Mouse (Mus musculus): ENCODE results near the gene Gsg1. TPM values are rescaled to one million over a fixed set of nuclear protein-coding genes. Genes with fewer than 3 reads are reported as not detected.

Gene Gsg1
- total RNA-seq, 2 experiments from 2014 or later = not detected

DNA sequence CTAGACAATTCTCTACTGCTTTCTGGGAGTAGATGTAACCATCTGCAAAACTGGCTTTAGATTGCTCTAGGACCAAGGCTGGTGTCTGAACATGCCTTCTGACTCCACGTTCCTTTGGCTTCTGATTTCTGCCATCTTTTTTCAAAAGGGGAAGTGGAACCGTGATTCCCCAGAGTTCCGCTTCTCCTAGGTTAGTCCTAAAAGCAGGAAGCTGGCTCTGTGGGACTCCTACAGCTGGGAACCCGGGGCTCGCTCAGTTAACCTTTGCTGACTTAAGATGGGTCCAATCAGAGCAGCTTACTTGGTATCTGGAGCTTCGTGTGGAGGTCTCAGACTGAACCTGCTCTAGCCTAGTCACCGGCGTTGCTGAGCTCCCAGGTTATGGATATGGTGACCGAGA is 7.0 kb upstream of the Gsg1 start:
- peak; percentile 57 for ATAC-seq (replicated peaks; ENCODE audit: poor library complexity)

DNA sequence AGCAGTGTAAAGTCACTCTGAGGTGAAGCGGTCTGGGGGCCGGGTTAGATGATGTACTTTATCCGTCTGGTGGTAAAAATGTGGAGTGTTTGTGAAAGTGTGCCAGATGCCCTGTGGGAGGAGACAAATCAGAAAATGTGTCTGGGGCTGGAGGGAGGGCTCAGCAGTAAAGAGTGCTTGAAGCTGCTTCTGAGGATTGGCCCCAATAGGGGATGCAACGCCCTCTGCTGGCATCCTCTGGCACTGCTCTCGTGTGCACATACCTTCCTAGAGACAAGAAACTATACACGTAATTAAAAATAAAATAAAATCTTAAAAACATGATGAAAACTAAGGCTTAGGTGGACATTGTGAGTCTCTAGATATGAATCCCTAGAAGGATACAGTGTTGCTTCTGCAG is 6.3 kb upstream of the Gsg1 start:
- no peak for ATAC-seq (replicated peaks; ENCODE audit: poor library complexity)

DNA sequence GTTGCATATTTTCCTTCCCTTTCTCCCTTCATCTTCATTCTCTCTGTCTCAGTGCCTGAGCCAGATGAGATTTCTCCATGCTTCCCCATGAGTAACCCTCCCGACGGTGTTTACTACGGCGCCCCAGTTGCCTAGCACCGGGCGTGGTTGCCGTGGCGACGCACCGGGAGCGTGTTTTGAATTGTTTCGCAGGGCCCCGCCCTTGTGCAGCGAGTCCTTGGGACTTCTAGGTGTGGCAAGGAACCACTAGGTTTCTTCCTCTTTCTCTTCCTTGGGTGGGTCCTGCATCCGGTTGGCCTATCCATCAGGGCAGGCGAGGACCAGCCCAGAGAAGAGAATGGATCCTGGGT is 1.4 kb downstream of the Gsg1 start:
- ATAC-seq (replicated peaks; ENCODE audit: poor library complexity) = peak; percentile 85

DNA sequence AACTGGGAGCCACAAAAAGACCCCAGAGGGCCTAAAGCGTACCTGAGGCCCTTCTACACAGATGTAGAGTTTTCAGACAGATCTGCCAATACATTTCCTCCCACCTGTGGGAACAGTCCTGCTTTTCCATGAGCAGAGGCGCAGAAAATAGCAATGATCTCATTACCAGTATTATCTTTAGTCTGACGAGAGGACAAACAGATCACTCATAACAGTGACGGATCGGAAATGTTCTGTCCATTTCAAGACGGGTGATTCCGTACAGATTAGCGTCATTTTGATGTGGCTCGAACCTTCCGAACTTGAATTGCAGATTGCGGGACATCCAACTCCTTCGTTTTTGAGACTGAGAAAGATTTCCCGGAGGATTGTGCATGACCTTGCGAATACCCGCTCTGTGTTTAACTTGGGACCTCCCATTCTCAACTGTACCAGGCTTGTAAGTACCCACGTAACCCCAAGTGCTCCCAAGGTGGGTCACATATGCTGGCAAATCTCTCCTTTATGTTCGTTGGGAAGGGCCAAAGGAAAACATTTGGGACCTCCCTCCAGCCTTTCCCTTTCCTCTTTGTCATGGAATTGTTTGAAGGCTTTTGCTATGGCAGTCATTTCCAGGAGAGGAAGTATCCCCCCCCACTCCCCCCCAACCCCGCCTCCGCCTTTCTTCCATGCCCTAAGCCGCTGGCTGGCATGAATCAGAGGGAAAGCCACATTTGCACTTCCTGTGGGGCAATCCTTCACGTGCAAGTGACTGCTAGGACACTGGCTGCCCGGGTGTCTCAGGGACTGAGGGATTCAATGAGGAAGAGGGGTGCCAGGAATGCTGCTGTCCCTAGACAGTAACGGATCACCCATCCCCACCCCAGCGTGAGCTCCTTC is 2.1 kb downstream of the Gsg1 start:
- ATAC-seq (replicated peaks; ENCODE audit: poor library complexity) = peak; percentile 72

DNA sequence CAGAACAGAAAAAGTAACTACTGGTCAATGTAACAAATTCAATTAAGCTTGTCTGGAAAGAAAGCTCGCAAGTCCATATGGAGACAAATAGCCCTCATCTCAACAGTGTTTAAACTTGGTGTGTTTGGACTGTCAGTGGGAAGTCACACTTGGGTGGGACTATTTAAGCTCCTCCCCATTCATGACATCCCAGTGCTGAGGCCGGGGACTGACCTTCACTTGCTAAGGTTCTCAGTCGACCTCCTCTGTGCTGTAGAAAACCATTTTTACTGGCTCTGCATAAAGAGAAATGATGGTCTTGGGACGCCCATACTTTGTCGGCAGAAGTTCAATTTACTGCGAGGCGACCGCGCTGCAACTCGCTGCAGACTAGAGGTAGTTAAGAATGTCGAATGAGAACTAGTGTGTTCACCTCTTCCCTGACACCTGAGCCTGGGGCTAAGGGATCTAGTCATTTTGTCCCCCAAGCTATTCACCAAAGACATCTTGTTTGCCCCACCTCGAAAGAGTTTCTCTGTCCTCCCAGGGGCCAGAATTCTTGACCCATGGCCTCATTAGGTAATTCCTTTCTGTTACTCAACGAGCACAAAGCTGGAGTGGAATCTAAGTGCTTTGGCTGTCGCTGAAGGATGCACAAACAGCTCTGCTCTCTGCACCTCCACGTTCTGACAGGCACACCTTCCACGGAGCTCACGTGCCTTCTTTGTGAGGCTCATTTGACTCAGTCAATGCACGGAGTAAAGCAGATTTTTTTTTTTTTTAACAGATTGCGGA is 3.0 kb downstream of the Gsg1 start:
- no peak for ATAC-seq (replicated peaks; ENCODE audit: poor library complexity)

DNA sequence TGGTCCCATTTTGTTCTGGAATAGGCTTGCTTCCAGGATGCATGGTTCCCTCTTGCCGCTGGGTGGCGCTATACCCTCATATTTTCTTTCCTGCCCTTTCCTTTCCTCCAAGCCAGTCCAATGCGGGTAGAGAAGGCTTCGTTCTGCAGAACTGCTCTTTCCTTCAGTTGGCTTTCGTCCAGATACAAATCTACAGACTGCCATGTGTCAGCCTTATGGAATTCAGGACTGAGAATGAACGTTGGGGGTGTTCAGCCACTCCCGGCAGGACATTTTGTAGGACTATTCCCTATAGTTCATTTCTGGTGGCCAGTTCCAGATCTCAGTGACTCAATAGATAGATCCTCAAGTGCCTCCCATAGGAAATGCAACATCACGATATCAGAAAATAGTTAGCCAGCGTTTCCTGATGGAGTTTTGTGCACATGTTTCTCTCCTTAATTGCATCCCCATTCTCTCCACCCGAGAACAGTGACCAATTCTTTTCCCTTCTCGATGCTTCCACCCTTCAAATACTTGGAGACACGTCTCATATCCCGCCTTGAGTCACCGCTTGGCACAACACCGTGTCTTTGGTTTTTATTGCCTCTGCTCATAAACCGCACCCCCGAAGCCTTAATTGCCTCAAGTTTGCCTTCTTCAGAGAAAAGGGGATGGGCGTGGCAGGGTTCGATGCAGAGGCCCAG is 4.2 kb downstream of the Gsg1 start:
- ATAC-seq (replicated peaks; ENCODE audit: poor library complexity) = peak; percentile 73

DNA sequence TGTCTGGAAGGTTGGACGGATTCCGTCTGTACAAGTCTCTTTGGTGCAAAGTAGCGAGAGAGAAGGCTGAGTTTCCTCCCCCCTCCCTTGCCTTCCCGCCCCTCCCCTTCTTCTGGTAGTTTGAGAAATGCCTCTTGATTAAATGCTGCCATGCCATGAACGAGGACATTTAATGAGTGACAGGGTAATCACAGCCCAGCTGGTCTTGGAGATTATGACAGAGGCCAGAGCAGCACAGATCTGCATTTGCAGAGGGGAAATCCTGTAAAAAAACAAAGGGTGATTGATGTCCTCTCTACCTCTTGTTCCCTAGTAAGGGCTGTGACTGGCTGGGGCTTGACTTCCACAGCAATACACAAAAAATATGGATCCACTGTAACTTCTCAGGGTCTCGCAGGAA is 6.3 kb downstream of the Gsg1 start:
- ATAC-seq (replicated peaks; ENCODE audit: poor library complexity) = no peak

DNA sequence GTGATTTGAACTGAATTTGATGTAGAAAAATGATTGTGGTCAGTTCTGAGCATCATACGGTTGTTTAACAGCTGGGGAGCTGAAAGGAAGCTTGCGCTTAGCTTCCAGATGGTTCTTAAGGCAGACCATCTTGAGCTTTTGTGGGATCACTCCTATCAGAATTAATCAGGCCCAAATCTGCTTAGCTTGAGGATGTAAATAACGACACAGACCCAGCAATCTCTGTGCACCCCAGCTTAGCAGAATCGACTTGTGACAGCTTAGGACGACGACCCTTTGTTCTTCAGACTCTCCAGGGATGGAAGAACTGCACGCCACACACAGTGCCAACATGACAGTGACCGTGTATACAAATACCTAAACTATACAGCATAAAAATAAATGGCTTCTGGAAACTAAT is 8.6 kb downstream of the Gsg1 start:
- no peak for ATAC-seq (replicated peaks; ENCODE audit: poor library complexity)

DNA sequence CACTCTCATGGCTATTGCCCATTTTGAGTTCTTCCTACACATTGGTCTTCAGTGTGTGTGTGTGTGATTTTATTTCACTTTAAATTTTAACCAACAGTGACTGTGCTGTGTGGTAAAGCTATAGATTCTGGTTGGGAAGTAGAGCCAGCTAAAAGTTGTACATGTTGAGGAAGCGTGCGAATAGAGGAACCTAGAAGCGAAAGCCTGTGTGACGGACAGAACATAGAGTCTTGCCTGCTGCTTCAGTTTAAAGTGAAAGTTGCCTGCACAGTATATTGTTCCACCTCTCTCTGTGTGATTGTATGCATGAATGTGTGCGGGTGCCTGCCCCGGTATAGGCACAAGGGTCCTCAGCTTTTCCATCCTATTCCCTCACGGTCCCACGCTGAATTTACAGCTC is 13.8 kb downstream of the Gsg1 start:
- ATAC-seq (replicated peaks; ENCODE audit: poor library complexity) = peak; percentile 65

DNA sequence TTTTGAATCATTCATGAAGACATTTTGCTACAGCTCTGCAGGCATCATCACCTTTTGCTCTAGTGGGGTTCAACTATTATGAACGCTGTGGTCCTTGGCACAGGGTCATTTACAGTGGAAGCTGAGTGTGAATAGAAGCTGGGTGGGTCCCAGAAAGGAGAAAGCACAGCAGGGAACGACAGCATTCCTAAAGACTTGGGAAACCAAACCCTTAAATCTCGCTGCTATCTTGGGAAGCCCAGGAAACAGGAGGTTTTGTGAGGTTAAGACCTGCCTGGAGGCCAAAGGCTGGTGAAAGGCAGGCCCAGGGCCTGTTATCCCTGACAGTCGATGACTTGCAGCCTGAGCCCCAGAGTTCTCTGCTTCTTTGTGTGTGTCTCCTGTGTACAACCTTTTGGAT is 15.9 kb downstream of the Gsg1 start:
- no peak for ATAC-seq (replicated peaks; ENCODE audit: poor library complexity)

DNA sequence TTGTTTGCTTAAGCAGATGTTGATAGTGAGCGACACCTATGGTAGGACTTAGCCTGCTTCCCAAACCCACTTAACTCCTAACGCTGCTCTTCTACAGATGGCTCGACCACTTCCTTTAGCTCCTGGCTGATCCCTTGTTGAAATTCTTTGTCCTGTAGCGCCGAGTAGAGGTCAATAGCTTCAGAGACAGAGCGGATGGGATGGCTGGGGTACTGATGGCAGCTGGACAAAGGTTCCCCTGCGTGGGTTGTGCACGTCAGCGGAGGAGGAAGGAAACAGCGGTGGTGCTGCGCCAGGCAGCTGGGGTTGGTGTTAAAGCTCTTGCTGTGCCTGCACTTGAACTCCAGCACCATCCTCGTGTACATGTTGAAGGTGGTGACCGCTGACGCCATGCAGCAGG is 16.8 kb downstream of the Gsg1 start:
- peak; percentile 54 for ATAC-seq (replicated peaks; ENCODE audit: poor library complexity)

DNA sequence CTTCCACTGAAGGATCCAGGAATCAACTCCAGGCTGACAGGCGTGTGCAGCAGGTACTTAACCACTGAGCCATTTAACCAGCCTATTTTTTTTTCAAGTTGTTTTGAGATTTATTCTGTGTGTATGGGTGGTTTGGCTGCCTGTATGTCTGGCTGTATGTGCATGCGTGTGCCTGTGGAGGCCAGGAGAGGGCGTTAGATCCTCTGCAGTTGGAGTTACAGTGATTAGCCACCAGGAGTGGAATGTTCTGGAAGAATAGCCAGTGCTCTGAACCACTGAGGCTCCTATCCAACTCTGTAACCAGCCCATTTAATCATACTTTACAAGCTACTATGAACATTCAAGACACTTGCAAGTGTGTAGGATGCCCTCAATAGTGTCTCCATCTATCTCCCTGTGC is 17.6 kb downstream of the Gsg1 start:
- peak; percentile 23; the same call in 1 of the 2 replicates for ATAC-seq (replicated peaks; ENCODE audit: poor library complexity)

DNA sequence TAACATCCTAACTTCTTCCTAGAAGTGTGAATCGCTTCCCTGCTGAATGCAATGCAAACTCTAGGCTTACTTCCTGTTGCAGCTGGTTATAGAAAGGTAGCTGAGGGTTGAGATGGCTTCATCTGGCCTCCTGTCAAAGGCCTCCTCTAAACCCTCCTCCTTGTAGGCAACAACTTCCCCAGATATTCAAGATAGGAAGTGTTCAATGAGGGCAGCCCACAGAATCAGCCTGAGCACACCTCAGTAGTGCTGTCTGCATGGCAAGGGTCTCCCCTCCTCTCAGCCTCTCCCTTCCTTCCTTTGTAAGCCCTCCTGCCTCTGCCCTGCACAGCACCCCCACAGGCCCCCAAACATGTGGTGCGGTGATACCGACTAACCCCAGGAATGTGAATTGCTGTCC is 18.4 kb downstream of the Gsg1 start:
- no peak for ATAC-seq (replicated peaks; ENCODE audit: poor library complexity)

DNA sequence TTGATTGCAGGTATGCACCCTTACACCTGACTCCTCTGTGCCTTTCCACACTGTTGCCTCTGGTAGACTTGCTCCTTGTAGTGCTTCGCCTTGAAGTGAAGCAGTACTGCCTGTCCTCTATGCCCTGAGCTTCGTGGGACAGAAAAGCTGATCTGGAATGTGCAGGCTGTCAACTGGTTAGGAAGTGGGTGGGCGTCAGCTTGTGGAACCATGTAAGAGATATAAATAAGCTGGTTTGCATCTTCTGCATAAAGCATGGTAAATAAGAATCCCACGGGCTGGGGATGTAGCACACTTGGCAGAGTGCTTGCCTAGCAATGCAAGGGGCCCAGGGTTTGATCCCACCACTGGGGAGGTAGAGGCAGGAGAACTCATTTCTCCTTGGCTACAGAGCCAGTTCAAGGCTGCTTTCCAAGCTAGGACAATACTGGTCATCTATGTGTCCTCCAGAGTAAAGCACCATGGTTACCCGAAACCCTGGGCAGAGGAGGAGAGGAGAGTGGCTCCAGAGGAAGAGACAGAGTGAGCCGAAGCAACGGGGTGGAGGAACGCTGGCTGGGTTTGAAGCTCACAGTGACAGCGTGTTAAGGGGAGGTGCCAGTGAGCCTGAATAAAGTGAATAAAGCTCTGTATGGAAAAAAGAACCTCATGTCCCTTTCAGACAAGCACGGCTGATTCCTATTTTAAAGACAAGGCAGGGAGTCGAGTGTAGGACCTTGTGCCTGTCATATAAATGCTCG is 21.5 kb downstream of the Gsg1 start:
- ATAC-seq (replicated peaks; ENCODE audit: poor library complexity) = no peak

DNA sequence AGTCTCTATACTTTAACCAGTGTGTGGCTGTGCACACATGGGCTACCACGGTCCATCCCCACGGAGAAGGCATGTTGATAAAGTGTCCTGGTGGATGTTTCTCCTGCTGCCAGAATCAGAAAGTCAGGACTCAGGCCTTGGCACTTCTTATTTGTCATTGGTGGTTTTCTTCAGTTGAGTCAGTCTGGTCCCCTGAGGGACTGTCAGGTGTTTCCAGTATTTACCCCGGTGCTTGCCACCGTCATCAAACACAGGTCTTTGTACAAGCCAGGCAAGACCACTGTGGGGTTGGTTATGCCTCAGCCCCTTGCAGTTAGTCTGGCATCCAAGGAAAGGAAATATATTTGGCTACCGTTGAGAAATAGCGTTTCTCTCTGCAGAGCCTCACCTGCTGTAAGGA is 23.6 kb downstream of the Gsg1 start:
- ATAC-seq (replicated peaks; ENCODE audit: poor library complexity) = no peak

DNA sequence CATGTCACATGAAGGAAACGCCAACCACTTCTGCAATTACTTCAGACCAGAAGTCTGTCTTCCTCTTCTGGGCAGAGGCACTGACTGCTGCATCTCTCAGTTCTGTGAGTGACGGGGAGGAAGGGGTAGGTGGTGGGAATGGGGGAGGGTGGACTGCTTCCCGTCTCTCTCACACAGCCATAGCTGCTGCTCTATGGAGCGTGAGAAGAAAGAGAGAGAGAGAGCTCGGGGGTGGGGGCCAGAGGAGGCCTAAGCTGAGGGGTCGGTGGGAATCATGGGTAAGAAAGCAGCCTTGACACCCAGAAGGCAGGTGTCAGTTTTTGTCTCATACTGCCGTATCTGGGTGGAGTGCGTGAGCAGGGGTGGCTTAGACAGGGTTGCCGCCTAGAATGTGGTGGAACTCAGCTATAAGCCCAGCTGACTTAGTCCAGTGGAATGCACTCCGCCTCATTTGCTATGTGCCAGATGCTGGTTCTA is 25.6 kb downstream of the Gsg1 start:
- peak; percentile 93 for ATAC-seq (replicated peaks; ENCODE audit: poor library complexity)

DNA sequence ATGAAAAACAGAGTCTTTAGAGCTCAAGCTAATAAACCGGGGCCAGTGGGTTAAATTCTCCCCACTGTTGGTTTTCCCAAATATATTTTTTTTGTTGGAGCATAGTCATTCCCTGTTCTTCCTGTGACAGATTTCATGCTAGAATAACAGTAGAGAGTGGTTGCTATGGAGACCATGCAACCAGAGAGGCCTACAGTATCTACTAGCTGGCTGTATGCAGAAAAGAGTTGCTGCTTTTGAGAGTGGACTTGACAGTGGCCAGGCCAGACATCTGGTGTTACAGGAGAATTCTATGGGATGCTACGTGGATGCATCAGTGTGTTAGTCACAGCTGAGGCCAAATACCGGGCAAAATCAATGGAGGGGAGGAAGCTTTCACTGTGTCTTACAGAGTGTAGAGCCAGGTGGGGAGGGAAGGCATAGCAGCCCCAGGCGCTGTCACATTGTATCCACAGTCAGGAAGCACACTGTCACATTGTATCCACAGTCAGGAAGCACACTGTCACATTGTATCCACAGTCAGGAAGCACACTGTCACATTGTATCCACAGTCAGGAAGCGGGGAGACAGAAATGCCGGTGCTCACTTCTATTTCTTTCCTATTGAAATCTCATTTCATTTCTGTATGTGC is 30.2 kb downstream of the Gsg1 start:
- ATAC-seq (replicated peaks; ENCODE audit: poor library complexity) = 0 out of 2 replicates have a peak, but pooled peaks have one; percentile 3

DNA sequence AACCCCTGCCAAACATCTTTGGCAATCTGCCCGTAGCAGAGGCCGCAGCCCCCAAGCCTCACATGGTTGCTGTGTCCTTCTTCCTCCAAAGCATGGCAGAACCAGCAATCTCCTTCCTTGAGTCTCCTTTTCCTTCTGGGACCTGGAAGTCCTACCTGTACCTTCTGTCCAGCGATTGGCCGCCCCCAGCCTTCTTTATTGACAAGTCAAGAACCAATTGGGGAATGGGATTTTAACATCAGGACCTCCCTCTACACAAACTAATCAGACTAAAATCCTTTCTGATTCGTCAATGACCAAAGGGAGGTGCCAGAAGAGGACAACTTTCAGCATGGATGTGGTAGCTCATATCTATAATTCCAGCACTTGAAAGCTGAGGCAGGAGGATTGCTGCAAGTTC is 34.2 kb downstream of the Gsg1 start:
- no peak for ATAC-seq (replicated peaks; ENCODE audit: poor library complexity)

DNA sequence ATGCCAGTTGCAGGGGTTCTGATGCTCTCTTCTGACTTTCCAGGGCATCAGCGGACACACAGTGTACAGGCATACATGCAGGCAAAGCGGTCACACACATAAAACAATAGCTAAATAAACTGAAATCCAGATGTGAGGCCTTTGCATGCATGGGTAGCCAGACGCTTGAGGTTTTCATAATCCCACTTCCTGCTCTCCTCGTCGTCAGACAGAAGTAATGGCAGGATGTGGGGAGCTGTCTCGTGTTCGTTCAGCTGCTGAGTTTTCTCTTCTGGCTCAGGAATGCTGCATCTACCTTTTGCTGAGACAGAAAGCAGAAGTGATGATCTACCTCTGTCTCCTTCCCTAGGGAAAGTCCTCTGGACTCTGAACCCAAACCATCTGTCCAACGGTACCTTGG is 35.8 kb downstream of the Gsg1 start:
- ATAC-seq (replicated peaks; ENCODE audit: poor library complexity) = peak; percentile 77

DNA sequence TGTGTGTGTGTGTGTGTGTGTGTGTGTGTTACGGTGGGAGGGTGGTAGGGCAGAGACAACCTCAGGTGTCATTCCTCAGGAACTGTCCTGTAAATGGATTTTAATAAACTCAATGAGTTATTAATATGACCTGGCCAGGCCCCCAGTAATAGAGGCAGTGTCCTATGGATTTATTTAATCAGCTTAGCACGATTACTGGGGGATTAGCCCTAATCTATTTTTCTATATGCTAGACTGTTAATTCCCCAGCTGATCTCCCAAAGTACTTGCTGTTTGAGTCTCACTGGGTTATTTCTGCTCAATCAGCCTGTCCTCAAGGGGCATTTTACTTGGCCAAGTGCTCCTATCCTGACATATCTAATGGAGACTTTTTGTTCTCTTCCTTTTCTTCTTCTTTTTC is 41.5 kb downstream of the Gsg1 start:
- no peak for ATAC-seq (replicated peaks; ENCODE audit: poor library complexity)
